Mouse (Mus musculus) adrenal gland, adult 8-10 months (tissue): ENCODE measurements around the gene Mgat1. TPM values are rescaled to one million over a fixed set of nuclear protein-coding genes. Genes with fewer than 3 reads are reported as not detected.

Experiments
- DNase-seq: peaks from one replicate; pipeline ENCODE4 v3.0.0; 2022
- total RNA-seq, 4 experiments: library from RNA; stranded (reverse); gene quantifications; 2 replicates each; pipeline ENCODE4 v1.2.4; 2022

Gene Mgat1
- total RNA-seq, 4 experiments from 2014 or later = 114 to 131 (median 124) TPM

- no peak for DNase-seq
These were observed 906 bp upstream of the Mgat1 start for GRCm38 (mm10) chr11:49242944-49243626.

- no peak for DNase-seq
These were observed 572 bp downstream of the Mgat1 start for GRCm38 (mm10) chr11:49244595-49244930.

- DNase-seq = no peak
These were observed 1.2 kb downstream of the Mgat1 start for GRCm38 (mm10) chr11:49245176-49245575.

GRCm38 (mm10) chr11:49245634-49246415 lies 1.8 kb downstream of the Mgat1 start:
- DNase-seq = no peak

- no peak for DNase-seq
These were observed 2.5 kb downstream of the Mgat1 start for GRCm38 (mm10) chr11:49246523-49246922.

GRCm38 (mm10) chr11:49247255-49247654 lies 3.3 kb downstream of the Mgat1 start:
- no peak for DNase-seq

GRCm38 (mm10) chr11:49248226-49248973 lies 4.4 kb downstream of the Mgat1 start:
- peak; percentile 68 for DNase-seq

- DNase-seq = no peak
These were observed 5.1 kb downstream of the Mgat1 start for GRCm38 (mm10) chr11:49248974-49249700.

- no peak for DNase-seq
These were observed 5.9 kb downstream of the Mgat1 start for GRCm38 (mm10) chr11:49249811-49250421.

GRCm38 (mm10) chr11:49250422-49251379 lies 6.7 kb downstream of the Mgat1 start:
- DNase-seq = peak; percentile 90

GRCm38 (mm10) chr11:49251380-49251761 lies 7.4 kb downstream of the Mgat1 start:
- no peak for DNase-seq

GRCm38 (mm10) chr11:49252048-49252447 lies 8.1 kb downstream of the Mgat1 start:
- no peak for DNase-seq

- no peak for DNase-seq
These were observed 9.0 kb downstream of the Mgat1 start for GRCm38 (mm10) chr11:49253035-49253434.

GRCm38 (mm10) chr11:49259296-49259695 lies 15.3 kb downstream of the Mgat1 start:
- DNase-seq = no peak

GRCm38 (mm10) chr11:49259829-49260228 lies 15.8 kb downstream of the Mgat1 start:
- no peak for DNase-seq

- peak; percentile 88 for DNase-seq
These were observed 16.8 kb downstream of the Mgat1 start for GRCm38 (mm10) chr11:49260598-49261312.

- DNase-seq = no peak
These were observed 17.4 kb downstream of the Mgat1 start for GRCm38 (mm10) chr11:49261313-49261855.

GRCm38 (mm10) chr11:49262286-49262685 lies 18.3 kb downstream of the Mgat1 start:
- DNase-seq = no peak

- no peak for DNase-seq
These were observed 19.2 kb downstream of the Mgat1 start for GRCm38 (mm10) chr11:49263149-49263548.

- DNase-seq = no peak
These were observed 20.1 kb downstream of the Mgat1 start for GRCm38 (mm10) chr11:49264081-49264480.
